Mouse (Mus musculus): Measurements from ENCODE around the gene Iqce.

DNA sequence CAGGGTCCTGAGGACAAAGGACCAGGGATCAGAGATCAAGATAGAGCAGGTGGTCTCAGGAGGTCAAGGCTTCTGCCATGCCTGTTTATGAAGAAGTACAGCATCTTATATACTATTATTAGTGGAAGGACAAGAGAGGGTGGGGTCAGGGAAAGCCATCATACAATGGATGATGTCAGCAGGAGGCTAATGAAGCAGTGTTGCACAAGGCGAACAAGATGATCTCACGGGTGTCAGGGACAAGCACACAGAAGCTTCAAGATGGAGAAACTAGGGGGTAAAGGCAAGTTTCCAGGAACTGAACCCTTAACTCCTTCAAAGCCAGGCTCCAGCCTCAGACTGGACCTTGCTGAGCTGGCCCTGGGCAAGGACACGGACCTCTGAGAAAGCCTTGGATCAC is 19.9 kb upstream of the Iqce start:
- no peak for TF ChIP-seq POLR2A (IDR thresholded peaks at IDR 0.05; ENCODE audit: control insufficient read depth, extremely low read depth, insufficient read depth, low read length, poor library complexity)
- TF ChIP-seq CTCF (IDR thresholded peaks at IDR 0.05; ENCODE audit: borderline replicate concordance, control insufficient read depth, extremely low read depth, insufficient read depth, low read length, poor library complexity): no peak
